Mouse (Mus musculus) embryonic facial prominence, embryonic 13.5 days (tissue): Measurements from ENCODE around the gene Prkn. TPM values are rescaled to one million over a fixed set of nuclear protein-coding genes. Genes with fewer than 3 reads are reported as not detected.

Experiments used
- ATAC-seq: fragments of 200-750 bp; cut with Nextera tagmentation; 2 replicates; pipeline ENCODE4 v1.8.0; 2017; ENCODE audit warnings: low read depth; ENCODE audit not compliant: insufficient number of reproducible peaks, insufficient read depth, low FRiP score, low TSS enrichment
- H3K27ac ChIP-seq: fragments of 300-500 bp; sonication (generic); 2 replicates; pipeline ENCODE4 v1.5.1; 2015; ENCODE audit warnings: moderate library complexity, mild to moderate bottlenecking, inconsistent platforms
- H3K27me3 ChIP-seq: fragments of 300-500 bp; sonication (generic); 2 replicates; pipeline ENCODE4 v1.6.1; 2015; ENCODE audit warnings: mild to moderate bottlenecking, inconsistent platforms
- H3K36me3 ChIP-seq: fragments of 300-500 bp; sonication (generic); 2 replicates; pipeline ENCODE4 v1.6.1; 2015; ENCODE audit warnings: mild to moderate bottlenecking, inconsistent platforms
- H3K4me1 ChIP-seq: fragments of 300-500 bp; sonication (generic); 2 replicates; pipeline ENCODE4 v1.6.1; 2015; ENCODE audit warnings: inconsistent platforms
- H3K4me2 ChIP-seq: fragments of 300-500 bp; sonication (generic); 2 replicates; pipeline ENCODE4 v1.6.1; 2015; ENCODE audit warnings: moderate library complexity, mild to moderate bottlenecking, inconsistent platforms
- H3K4me3 ChIP-seq: fragments of 300-500 bp; sonication (generic); 2 replicates; pipeline ENCODE4 v1.5.1; 2015; ENCODE audit warnings: mild to moderate bottlenecking, inconsistent platforms
- H3K9ac ChIP-seq: fragments of 300-500 bp; sonication (generic); 2 replicates; pipeline ENCODE4 v1.6.1; 2015; ENCODE audit warnings: mild to moderate bottlenecking, inconsistent platforms
- H3K9me3 ChIP-seq: fragments of 300-500 bp; sonication (generic); 2 replicates; pipeline ENCODE4 v1.6.1; 2016; ENCODE audit warnings: inconsistent platforms
- WGBS: fragments of 180-500 bp; shearing (Covaris S2); methylation state at CpG from one replicate; pipeline ENCODE4 v1.1.7; 2015; ENCODE audit warnings: mixed read lengths; 5-methylcytosine and 5-hydroxymethylcytosine counted together
- polyA plus RNA-seq: library from polyadenylated mRNA; unstranded; fragments of >200 nt; fragmentation: Nextera tagmentation; extraction: Ambion mirVana; gene quantifications from 2 replicates; pipeline ENCODE4 v1.2.1, GENCODE M21; 2015

Gene Prkn
- polyA plus RNA-seq, 1 experiment from 2014 or later, result 1.1 TPM

DNA sequence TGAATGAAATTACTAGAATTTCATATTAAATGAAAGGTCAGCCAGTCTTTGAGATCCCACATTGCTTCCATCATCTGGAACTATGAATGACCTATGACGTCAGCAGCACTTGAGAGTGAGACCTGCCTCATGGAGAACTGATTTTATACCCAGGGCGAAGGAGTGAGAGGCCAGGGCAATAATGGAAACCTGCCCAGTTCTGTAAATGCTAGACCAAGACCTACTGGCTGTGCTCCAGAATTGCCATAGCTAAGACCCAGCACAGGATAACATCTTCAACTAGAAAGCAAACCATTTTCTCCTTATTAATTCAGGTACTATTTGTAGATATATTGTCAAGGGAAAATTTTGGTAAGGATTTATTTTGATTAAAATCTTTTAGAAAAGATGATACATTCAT is 183.2 kb downstream of the Prkn start:
- H3K9me3 ChIP-seq, result no peaks in the 10 kb centered on the region
- no peak overlapping the region for H3K27ac ChIP-seq
- H3K9ac ChIP-seq, result no peak overlapping the region
- WGBS, result 75% methylated on average over 2 of the region's 2 CpGs
- no peaks in the 10 kb centered on the region for H3K36me3 ChIP-seq
- H3K4me3 ChIP-seq, result no peak overlapping the region
- H3K4me1 ChIP-seq, result no peaks in the 10 kb centered on the region
- no peak for ATAC-seq
- no peak overlapping the region for H3K4me2 ChIP-seq
- H3K27me3 ChIP-seq, result no peaks in the 10 kb centered on the region

DNA sequence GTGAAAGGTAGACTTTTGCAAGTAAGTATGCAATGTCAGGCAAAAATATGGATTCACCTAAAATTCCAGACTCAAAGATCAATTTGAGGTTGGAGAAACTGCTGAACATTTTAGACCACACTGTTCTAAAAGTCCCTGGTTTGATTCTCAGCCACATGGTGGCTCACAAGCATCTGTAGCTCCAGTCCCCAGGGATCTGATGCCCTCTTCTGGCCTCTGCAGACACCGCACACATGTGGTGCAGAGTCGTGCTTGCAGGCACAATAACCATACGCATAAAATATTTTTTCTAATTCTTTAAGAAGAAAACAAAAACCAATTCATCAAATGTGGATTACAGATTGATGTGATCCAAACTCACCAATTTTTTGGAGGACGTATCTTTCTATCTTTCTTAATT is 189.2 kb downstream of the Prkn start:
- Histone ChIP-seq H3K36me3 (no peaks in the 10 kb centered on the region), H3K4me3 (no peak overlapping the region), H3K4me1 (peaks cover 8% of the 10 kb centered on the region), H3K27me3 (no peaks in the 10 kb centered on the region), H3K4me2 (no peak overlapping the region), H3K27ac (no peak overlapping the region), H3K9ac (no peak overlapping the region), H3K9me3 (no peaks in the 10 kb centered on the region)
- WGBS, result 90% methylated on average over 4 of the region's 4 CpGs
- no peak for ATAC-seq

DNA sequence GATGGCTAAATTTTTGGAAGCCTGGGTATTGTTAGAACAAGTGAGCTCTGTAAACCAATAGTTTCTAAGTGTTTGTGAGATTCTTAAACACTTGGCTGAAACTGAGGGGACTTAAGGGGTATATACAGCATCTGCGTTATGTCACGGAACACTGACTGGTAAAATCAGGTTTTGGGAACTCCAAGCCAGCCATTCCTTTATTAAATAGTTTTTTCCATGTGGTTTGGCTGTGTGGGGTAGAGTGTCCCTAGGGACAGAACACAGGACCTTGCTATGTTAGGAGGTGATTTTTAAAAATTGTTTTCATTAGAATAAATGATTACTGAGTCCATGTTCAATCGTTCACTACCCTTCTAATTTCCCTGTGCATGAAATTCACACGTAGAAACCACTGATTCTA is 190.8 kb downstream of the Prkn start:
- Histone ChIP-seq H3K4me1 (peaks cover 8% of the 10 kb centered on the region), H3K27ac (no peak overlapping the region), H3K9ac (no peak overlapping the region), H3K4me2 (no peak overlapping the region), H3K27me3 (no peaks in the 10 kb centered on the region), H3K9me3 (no peaks in the 10 kb centered on the region), H3K4me3 (no peak overlapping the region), H3K36me3 (no peaks in the 10 kb centered on the region)
- ATAC-seq, result no peak
- WGBS, result 66% methylated on average over 4 of the region's 4 CpGs

DNA sequence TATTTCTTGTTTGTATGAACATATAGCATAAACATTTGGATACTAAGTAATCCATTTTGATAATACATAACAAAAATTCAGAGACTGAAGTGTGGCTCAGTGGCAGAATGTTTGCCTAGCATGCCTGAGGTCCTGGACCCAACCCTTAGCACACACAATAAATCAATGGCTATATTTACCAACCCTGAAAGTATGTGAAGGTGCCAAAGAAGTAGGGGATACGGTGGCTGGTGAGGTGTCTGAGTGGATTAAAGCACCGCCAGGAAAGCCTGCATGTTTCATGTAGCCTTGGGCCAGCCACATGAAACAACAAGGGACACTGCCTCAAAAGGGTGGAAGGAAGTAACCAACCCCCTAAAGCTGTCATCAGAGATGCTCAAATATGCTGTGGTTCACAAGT is 192.2 kb downstream of the Prkn start:
- peaks cover 8% of the 10 kb centered on the region for H3K4me1 ChIP-seq
- 75% methylated on average over 2 of the region's 2 CpGs for WGBS
- no peak for ATAC-seq
- no peaks in the 10 kb centered on the region for H3K27me3 ChIP-seq
- no peak overlapping the region for H3K4me2 ChIP-seq
- H3K9me3 ChIP-seq, result no peaks in the 10 kb centered on the region
- H3K9ac ChIP-seq, result no peak overlapping the region
- no peaks in the 10 kb centered on the region for H3K36me3 ChIP-seq
- no peak overlapping the region for H3K4me3 ChIP-seq
- H3K27ac ChIP-seq, result no peak overlapping the region

- no peak overlapping the region for H3K4me2 ChIP-seq
- no peaks in the 10 kb centered on the region for H3K36me3 ChIP-seq
- H3K4me3 ChIP-seq, result no peak overlapping the region
- ATAC-seq, result no peak
- peaks cover 8% of the 10 kb centered on the region for H3K4me1 ChIP-seq
- no peak overlapping the region for H3K9ac ChIP-seq
- no peak overlapping the region for H3K27ac ChIP-seq
- no peaks in the 10 kb centered on the region for H3K9me3 ChIP-seq
- H3K27me3 ChIP-seq, result no peaks in the 10 kb centered on the region
- 78% methylated on average over 2 of the region's 2 CpGs for WGBS
Measured at GRCm38 (mm10) chr17:11033594-11033993, 193.4 kb downstream of the Prkn start.

- no peak overlapping the region for H3K4me3 ChIP-seq
- H3K4me2 ChIP-seq, result no peak overlapping the region
- no peaks in the 10 kb centered on the region for H3K27me3 ChIP-seq
- H3K27ac ChIP-seq, result no peak overlapping the region
- no peaks in the 10 kb centered on the region for H3K36me3 ChIP-seq
- 90% methylated on average over 1 of the region's 1 CpGs for WGBS
- no peak overlapping the region for H3K9ac ChIP-seq
- H3K4me1 ChIP-seq, result no peaks in the 10 kb centered on the region
- ATAC-seq, result no peak
- no peaks in the 10 kb centered on the region for H3K9me3 ChIP-seq
Measured at GRCm38 (mm10) chr17:11038272-11038671, 198.1 kb downstream of the Prkn start.

DNA sequence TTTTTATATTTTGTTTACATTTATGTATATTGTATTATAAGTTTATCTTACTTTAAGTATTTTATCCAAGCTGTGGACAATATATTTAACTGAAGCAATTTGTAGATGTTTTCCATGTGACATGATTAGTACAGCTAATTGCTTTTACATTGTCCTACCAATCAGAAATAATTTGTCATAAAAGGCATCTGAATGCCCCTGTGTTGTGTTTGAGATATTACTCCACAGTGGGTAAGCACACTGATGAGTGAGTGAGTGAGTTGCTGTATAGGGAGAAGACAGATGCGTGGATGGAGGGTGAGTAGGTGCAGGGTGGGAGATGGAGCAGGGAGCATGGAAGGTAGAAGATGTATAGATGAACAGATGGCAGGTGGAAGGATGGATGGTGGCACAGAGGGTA is 218.8 kb downstream of the Prkn start:
- Histone ChIP-seq H3K9me3 (no peaks in the 10 kb centered on the region), H3K36me3 (no peaks in the 10 kb centered on the region), H3K4me3 (no peak overlapping the region), H3K27me3 (no peaks in the 10 kb centered on the region), H3K9ac (no peak overlapping the region), H3K27ac (no peak overlapping the region), H3K4me1 (no peaks in the 10 kb centered on the region), H3K4me2 (no peak overlapping the region)
- WGBS, result 85% methylated on average over 1 of the region's 1 CpGs
- ATAC-seq, result no peak

DNA sequence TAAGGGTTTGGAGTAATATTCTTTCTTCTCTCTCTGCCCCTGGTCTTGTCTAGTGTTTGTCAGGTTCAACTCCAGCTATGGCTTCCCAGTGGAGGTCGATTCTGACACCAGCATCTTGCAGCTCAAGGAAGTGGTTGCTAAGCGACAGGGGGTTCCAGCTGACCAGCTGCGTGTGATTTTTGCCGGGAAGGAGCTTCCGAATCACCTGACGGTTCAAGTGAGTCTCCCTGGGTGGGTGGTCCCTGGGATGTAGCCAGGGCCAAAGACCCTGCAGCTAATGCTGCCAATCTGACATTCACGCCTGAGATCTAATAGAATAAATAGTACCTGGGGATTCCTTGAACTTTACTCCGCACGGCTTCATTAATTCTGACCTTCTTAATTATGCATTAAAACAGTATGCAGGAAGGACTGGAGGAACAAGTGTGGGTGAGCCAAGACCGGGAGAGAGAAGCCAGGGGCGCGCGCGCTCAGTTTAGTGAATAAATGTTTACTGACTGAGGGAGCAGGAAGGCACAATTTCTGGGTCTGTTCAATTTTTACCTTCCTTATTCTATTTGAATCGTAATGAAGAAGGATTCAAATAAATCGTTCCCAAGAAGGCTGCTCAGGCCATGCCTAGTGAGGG is 227.0 kb downstream of the Prkn start:
- Histone ChIP-seq H3K27me3 (no peaks in the 10 kb centered on the region), H3K9ac (no peak overlapping the region), H3K4me1 (peaks cover 17% of the 10 kb centered on the region), H3K36me3 (no peaks in the 10 kb centered on the region), H3K27ac (no peak overlapping the region), H3K4me2 (peak overlapping the region; percentile 48), H3K4me3 (0 out of 2 replicates have a peak overlapping the region, but pooled peaks have one; percentile 15), H3K9me3 (no peaks in the 10 kb centered on the region)
- ATAC-seq, result no peak
- 6% methylated on average over 16 of the region's 16 CpGs for WGBS

GRCm38 (mm10) chr17:11067704-11068475 is 227.7 kb downstream of the Prkn start:
- peak overlapping the region; percentile 48 for H3K4me2 ChIP-seq
- H3K9ac ChIP-seq, result no peak overlapping the region
- WGBS, result 6% methylated on average over 14 of the region's 14 CpGs
- H3K27ac ChIP-seq, result no peak overlapping the region
- no peaks in the 10 kb centered on the region for H3K36me3 ChIP-seq
- peaks cover 17% of the 10 kb centered on the region for H3K4me1 ChIP-seq
- H3K27me3 ChIP-seq, result no peaks in the 10 kb centered on the region
- H3K9me3 ChIP-seq, result no peaks in the 10 kb centered on the region
- H3K4me3 ChIP-seq, result peak overlapping the region; percentile 15; the same call in 1 of the 2 replicates
- ATAC-seq, result 0 out of 2 replicates have a peak, but pooled peaks have one; percentile 59

DNA sequence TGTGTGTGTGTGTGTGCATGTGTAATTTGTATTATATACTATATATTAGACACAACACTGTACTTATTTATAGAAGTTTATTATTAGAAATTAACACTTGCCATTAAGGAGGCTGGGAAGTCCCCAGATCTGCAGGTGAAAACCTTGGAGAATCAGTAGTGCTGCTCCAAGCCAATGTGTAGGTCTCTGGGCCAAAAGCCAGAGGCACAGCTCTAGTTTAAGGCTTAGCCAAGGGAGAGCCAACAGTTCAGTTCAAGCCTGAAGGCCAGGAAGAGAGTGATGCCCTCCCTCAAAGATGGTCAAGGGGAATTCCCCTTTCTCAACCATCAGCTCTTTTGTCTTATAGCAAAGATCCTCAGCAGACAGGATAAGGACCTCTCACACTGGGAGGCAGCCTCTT is 230.8 kb downstream of the Prkn start:
- Histone ChIP-seq H3K4me3 (no peak overlapping the region), H3K27me3 (no peaks in the 10 kb centered on the region), H3K27ac (no peak overlapping the region), H3K9me3 (no peaks in the 10 kb centered on the region), H3K4me1 (peaks cover 17% of the 10 kb centered on the region), H3K36me3 (no peaks in the 10 kb centered on the region), H3K9ac (no peak overlapping the region), H3K4me2 (no peak overlapping the region)
- ATAC-seq, result no peak

DNA sequence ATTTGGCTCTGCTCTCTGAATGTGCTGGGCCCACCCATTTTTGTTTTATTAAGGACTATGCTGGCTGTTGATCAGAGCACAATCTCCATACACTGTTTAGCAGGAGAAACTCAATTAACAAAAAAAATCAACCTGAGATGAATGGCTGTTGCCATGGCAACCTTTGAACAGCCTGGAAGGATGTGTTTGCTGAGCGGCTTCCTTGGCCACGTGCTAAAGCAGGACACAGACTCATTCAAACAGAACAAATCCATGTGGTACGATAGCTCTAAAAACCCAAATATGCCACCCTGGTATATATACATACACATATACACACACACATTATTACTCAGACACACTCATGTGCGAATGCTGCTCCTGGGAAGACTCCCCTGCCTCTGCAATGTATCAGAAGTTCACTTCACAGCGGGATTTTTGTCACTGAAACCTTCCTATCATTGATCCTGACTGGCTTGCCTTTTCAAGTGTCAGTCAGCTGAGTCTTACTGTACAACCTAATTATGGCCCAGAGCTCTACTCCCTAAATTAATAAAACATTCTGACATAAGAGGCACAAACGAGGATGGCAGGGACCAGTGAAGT is 236.2 kb downstream of the Prkn start:
- 64% methylated on average over 6 of the region's 6 CpGs for WGBS
- no peak overlapping the region for H3K27ac ChIP-seq
- H3K9me3 ChIP-seq, result no peaks in the 10 kb centered on the region
- no peaks in the 10 kb centered on the region for H3K4me1 ChIP-seq
- ATAC-seq, result no peak
- H3K27me3 ChIP-seq, result no peaks in the 10 kb centered on the region
- no peak overlapping the region for H3K9ac ChIP-seq
- H3K36me3 ChIP-seq, result no peaks in the 10 kb centered on the region
- no peak overlapping the region for H3K4me2 ChIP-seq
- no peak overlapping the region for H3K4me3 ChIP-seq

GRCm38 (mm10) chr17:11086492-11086891 is 246.3 kb downstream of the Prkn start:
- H3K27ac ChIP-seq, result no peak overlapping the region
- H3K27me3 ChIP-seq, result no peaks in the 10 kb centered on the region; the same call in 1 of the 2 replicates
- WGBS, result 9% methylated on average over 1 of the region's 1 CpGs
- H3K9me3 ChIP-seq, result no peaks in the 10 kb centered on the region
- no peak overlapping the region for H3K4me2 ChIP-seq
- H3K4me3 ChIP-seq, result no peak overlapping the region
- no peak overlapping the region for H3K9ac ChIP-seq
- ATAC-seq, result no peak
- H3K36me3 ChIP-seq, result no peaks in the 10 kb centered on the region
- peaks cover 16% of the 10 kb centered on the region for H3K4me1 ChIP-seq
